Mouse (Mus musculus): ENCODE results near the gene Bpifb6. TPM values are rescaled to one million over a fixed set of nuclear protein-coding genes. Genes with fewer than 3 reads are reported as not detected.

The Bpifb6 gene
- not detected for total RNA-seq (2021)
- long read RNA-seq, experiment 1 = 0 reads
- long read RNA-seq, experiment 2 = 0 reads

DNA sequence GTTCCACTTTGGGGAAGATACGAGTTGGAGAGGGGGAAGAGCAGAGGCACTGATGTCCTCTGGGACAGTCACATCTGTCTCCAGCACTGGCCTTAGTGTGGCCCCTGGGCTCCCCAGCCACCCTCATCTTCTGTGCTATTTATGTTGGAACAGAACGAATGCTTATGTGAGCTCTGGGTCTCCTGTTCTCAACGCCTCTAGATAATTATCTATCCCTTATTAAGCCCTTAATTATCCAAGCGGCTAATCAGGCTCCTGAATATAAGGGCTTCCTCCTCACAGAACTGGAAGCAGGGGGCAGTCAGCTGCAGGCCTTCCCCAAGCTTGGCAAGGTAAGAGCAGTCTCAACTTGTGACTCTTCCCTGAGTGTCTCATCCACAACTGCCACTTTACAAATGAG lies at the start of gene Bpifb6:
TSS of gene Bpifb6 (plus strand) at position 301 of the 400 bp plus-strand sequence.
- DNase-seq = no peak
- intact Hi-C loops (cut with DNase I) = no loop called here

GRCm38 (mm10) chr2:153851030-153851360 lies 49.2 kb upstream of the Bpifb6 start:
- peak; percentile 27 to 42 for DNase-seq
- intact Hi-C loops (cut with DNase I) = loop anchor here (2.0 to 5.0 kb wide), 2 partner anchors 44 to 140 kb away; no protein-coding TSS in a partner anchor

- intact Hi-C loops (cut with DNase I) = loop anchor here (5.0 kb wide), 1 partner anchor 46 kb away; no protein-coding TSS in a partner anchor
- no peak for DNase-seq
These were observed 46.6 kb upstream of the Bpifb6 start for GRCm38 (mm10) chr2:153853544-153853943.

- intact Hi-C loops (cut with DNase I) = no loop called here
These were observed 40.6 kb upstream of the Bpifb6 start for GRCm38 (mm10) chr2:153859581-153859980.

DNA sequence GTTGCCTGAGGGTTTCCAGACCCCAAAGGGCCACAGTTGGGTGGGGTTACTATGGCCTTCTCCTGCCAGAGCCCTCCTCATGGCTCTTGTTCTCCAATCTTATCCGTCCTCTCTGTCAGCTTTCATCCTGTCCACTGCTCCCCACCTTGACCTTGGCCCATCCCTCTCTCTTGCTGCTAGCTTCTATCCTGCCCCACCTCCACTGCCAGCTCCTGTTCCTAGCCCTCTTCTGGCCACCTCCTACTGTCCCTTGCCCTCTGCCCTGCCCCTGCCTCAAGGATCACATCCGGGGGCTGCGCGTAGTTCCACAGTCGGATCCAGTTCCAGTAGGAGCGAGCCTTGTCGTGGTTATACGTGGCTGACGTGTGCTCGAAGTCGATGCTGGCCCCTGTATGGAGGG lies 39.9 kb upstream of the Bpifb6 start:
- intact Hi-C loops (cut with DNase I) = no loop called here
- no peak for DNase-seq

More at GRCm38 (mm10) chr2:153859581-153859980, 40.6 kb upstream of the Bpifb6 start:
- DNase-seq = no peak

DNA sequence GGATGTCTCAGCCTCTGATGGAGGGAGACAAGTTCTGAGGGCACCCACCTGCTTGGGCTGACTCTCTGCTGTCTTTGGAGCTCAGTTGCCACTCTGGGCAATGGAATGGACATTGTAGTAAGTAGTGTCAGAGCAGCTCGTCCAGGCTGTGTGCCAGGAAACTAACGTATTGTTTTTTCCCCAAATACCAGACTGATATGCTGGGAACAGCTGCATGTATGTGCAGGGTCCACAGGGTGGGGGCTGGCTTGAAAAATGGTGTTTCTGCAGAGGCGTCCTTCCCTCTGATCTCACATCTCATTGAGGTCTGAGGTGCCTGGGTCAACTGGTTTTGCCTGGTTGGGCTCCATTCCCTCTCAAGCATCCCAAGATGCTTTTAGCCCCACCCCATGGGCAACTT lies 39.5 kb upstream of the Bpifb6 start:
- intact Hi-C loops (cut with DNase I) = no loop called here
- DNase-seq = no peak

- no peak for DNase-seq
- intact Hi-C loops (cut with DNase I) = no loop called here
These were observed 38.2 kb upstream of the Bpifb6 start for GRCm38 (mm10) chr2:153861960-153862359.

DNA sequence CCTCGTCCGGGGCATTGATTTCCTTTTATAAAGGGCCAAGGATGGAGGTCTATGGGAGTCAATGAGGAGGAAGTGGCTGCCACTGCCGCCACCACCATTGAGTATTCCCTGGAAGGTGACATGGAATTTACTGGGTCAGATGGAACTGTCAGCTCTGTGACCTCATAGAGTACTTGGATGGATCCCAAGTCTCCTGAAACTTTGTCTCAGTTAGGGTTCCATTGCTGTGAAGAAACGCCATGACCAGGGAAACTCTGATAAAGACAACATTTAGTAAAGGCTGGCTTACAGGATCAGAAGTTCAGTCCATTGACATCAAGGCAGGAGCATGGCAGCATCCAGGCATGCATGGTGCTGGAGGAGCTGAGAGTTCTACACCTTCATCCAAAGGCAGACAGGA lies 29.2 kb upstream of the Bpifb6 start, which contains the start of gene Sun5:
TSS of gene Sun5 (minus strand) at position 101 of the 400 bp plus-strand sequence.
- DNase-seq = no peak
- intact Hi-C loops (cut with DNase I) = no loop called here

GRCm38 (mm10) chr2:153874745-153875144 lies 25.4 kb upstream of the Bpifb6 start, which contains the start of gene Bpifb2:
Gene Bpifb2 (plus strand): TSS chr2:153875045.
- intact Hi-C loops (cut with DNase I) = no loop called here
- DNase-seq = no peak

- intact Hi-C loops (cut with DNase I) = no loop called here
These were observed 1.1 kb upstream of the Bpifb6 start for GRCm38 (mm10) chr2:153899111-153899510.

GRCm38 (mm10) chr2:153902726-153903125 lies 2.5 kb downstream of the Bpifb6 start:
- no peak for DNase-seq
- intact Hi-C loops (cut with DNase I) = no loop called here

More at GRCm38 (mm10) chr2:153899111-153899510, 1.1 kb upstream of the Bpifb6 start:
- no peak for DNase-seq

DNA sequence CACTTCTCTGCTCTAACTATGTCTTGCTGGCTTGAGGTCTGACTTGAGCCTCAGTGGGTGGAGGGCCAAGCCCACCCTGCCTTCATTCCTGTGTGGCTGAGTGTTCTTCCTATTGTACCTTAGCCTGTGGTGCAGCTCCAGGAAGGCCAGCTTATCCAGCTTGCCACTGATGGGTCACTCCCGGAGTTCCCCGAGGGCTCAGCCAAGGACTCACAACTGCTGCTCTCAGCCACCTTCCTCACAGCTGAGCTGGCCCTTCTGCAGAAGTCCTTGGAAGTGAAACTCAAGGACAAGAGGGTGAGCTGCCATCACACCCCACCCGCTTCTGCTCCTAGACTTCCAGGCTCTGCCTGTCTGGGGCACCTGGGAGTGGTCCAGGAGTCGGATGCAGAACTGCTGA lies 6.4 kb downstream of the Bpifb6 start:
- no peak for DNase-seq
- intact Hi-C loops (cut with DNase I) = no loop called here

DNA sequence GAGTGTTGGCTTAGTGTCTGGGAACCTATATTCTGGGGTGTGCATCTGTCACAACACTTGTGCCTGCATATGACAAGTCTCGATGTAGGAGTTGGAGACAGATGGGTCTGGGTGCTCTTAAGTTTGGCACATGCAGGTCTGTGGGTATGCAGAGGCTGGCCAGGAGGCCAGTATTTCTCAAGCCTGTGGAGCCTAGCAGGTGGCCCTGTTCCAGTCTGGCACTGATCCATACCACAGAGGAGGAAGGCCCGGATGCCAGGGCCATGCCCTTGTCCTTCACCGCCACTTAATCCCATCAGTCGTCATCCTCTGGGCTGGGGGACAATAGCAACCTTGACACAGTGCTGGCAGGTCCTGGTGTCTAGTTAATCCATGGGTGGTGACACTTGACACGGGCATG lies 14.0 kb downstream of the Bpifb6 start:
- DNase-seq = peak; percentile 6 to 16

DNA sequence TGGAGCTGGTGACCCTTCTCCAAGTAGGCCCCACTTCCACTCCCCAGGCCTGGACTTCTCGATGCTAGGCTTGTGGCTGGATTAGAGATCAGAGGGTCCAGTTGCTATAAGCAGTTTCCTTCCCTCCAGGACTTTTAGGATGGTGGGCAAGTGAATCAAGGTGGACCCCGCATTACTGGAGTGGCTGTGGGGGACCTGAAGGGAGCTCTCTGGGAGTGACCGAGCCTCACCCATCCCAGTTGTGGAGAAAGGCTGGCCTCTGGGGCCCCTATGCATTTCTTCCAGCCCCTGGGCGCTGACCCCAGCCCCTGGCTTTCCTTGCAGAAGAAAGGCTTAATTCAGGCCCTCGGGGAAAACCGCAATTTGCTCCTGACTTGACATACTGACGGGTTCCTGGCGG lies 17.7 kb downstream of the Bpifb6 start, which contains the start of gene Bpifb3:
TSS of gene Bpifb3 (plus strand) at position 301 of the 400 bp plus-strand sequence.
- no peak for DNase-seq
- intact Hi-C loops (cut with DNase I) = no loop called here

More for the DNA sequence above, 14.0 kb downstream of the Bpifb6 start:
- intact Hi-C loops (cut with DNase I) = no loop called here

GRCm38 (mm10) chr2:153921246-153921645 lies 21.1 kb downstream of the Bpifb6 start:
- intact Hi-C loops (cut with DNase I) = no loop called here
- DNase-seq = no peak

DNA sequence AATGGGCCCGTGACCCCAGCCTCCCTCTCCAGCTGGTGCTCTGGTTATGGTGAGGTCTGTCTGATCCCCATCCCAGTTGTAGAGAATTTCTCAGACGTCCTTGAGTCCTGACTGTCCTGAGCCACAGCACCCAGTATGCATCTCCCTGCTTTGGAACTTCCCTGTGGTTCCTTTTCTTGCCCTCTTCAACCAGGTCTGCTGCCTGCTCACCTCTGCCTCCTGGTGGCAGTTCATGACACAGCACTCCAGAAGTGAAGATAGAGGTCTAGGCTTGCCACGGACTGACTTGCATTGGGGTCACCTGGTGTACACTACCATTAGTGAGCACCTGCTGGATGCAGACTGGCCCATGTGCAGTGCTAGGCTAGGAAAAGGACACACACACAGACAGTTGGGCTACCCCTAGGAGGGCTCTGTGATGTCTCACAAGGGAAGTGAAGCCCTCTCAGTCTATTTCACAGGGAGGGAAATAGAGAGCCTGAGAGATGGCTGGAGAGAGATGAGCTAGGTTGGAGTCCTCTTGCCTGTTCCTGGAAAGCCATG lies 29.8 kb downstream of the Bpifb6 start:
- DNase-seq = peak; percentile 11 to 22
- intact Hi-C loops (cut with DNase I) = loop anchor here (2.0 to 5.0 kb wide), 2 partner anchors 123 to 261 kb away; no protein-coding TSS in a partner anchor

- intact Hi-C loops (cut with DNase I) = loop anchor here (2.0 kb wide), 1 partner anchor 262 kb away; no protein-coding TSS in a partner anchor
- DNase-seq = no peak
These were observed 30.9 kb downstream of the Bpifb6 start for GRCm38 (mm10) chr2:153931125-153931524.

- intact Hi-C loops (cut with DNase I) = no loop called here
- DNase-seq = no peak
These were observed 33.1 kb downstream of the Bpifb6 start for GRCm38 (mm10) chr2:153933311-153933710.

GRCm38 (mm10) chr2:153935348-153935747 lies 35.2 kb downstream of the Bpifb6 start:
- intact Hi-C loops (cut with DNase I) = no loop called here
- no peak for DNase-seq

- intact Hi-C loops (cut with DNase I) = no loop called here
- DNase-seq = no peak
These were observed 37.7 kb downstream of the Bpifb6 start, which contains the start of gene Bpifb4 for GRCm38 (mm10) chr2:153937843-153938242. Gene Bpifb4 (plus strand): TSS chr2:153938212.

DNA sequence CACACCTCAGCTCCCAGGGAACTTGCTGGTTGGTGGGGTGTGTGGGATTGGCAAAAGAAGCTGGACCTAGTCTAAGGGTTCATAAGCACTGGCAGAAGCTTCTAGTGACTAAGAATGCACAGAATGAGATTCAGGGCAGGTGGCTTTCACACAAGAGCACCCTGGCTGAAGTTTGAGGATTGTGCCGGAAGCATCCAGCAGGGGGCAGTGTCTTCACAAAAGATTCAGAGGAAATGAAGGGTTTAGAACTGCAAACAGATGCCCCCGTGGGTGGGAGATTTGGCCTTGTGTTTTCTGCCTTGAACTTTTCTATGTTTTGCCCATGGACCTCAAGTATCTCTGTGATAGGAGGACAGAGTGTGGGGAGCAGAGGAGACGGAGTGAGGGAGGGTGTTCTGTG lies 43.3 kb downstream of the Bpifb6 start:
- intact Hi-C loops (cut with DNase I) = no loop called here
- no peak for DNase-seq

DNA sequence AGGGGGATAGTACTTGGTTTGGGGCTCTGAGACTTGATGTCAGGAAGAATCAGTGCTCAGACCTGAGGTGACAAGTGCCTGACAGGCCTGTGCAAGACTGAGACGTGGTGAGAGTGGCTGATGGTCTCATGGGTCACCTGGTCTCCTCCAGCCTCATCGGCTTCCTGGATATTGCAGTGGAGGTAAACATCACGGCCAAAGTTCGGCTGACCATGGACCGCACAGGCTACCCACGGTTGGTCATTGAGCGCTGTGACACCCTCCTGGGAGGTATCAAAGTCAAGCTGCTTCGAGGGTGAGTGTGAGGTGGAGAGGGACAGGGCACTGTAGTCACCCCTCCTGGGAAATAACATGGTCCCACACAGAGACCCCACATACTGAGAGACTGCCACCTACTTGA lies 44.4 kb downstream of the Bpifb6 start:
- intact Hi-C loops (cut with DNase I) = no loop called here
- DNase-seq = no peak
